Comparison of ENCODE assay signal across 15 mouse cellular contexts in genomic region chr3:105735285-105735684, GRCm38 (mm10).
"Had no signal": no experiment of that assay in that cellular context is flagged by ENCODE, and none has a peak within 500 bp of the region (broad histone marks: within the 10 kb centered on the region; RNA-seq: fewer than 3 reads in every experiment).

No protein-coding gene starts in this region.

- H3K27ac ChIP-seq: liver, embryonic 12.5 days; liver, embryonic 14.5 days; midbrain, embryonic 10.5 days; midbrain, embryonic 13.5 days; midbrain, embryonic 15.5 days; neural tube, embryonic 12.5 days; stomach, embryonic 15.5 days; stomach, postnatal 0 days had no signal

- H3K4me2 ChIP-seq: liver, embryonic 12.5 days; lung, embryonic 14.5 days; midbrain, embryonic 13.5 days; midbrain, embryonic 15.5 days; neural tube, embryonic 12.5 days; stomach, embryonic 15.5 days had no signal

- H3K4me1 ChIP-seq: liver, embryonic 12.5 days; midbrain, embryonic 10.5 days; midbrain, embryonic 13.5 days; midbrain, embryonic 15.5 days; neural tube, embryonic 12.5 days; stomach, embryonic 15.5 days had no signal

- H3K27me3 ChIP-seq: liver, embryonic 12.5 days; midbrain, embryonic 13.5 days; midbrain, embryonic 15.5 days; neural tube, embryonic 12.5 days; stomach, embryonic 15.5 days had no signal

- DNase-seq: lung, adult 18-20 months; lung, embryonic 14.5 days; lung, postnatal 4 days; right cerebral cortex, postnatal 14 days; thymus, adult 2 months; thymus, postnatal 25 days; thymus, postnatal 4 days had no signal

- H3K9ac ChIP-seq: liver, embryonic 12.5 days; liver, embryonic 14.5 days; lung, embryonic 14.5 days; midbrain, embryonic 13.5 days; midbrain, embryonic 15.5 days; neural tube, embryonic 12.5 days; stomach, embryonic 15.5 days had no signal

- ATAC-seq: liver, embryonic 12.5 days; midbrain, embryonic 13.5 days; midbrain, embryonic 15.5 days had no signal

- H3K9me3 ChIP-seq: liver, embryonic 12.5 days; midbrain, embryonic 10.5 days; midbrain, embryonic 13.5 days; midbrain, embryonic 15.5 days; neural tube, embryonic 12.5 days; stomach, embryonic 15.5 days had no signal

- H3K4me3 ChIP-seq: liver, embryonic 12.5 days; midbrain, embryonic 10.5 days; midbrain, embryonic 13.5 days; midbrain, embryonic 15.5 days; neural tube, embryonic 12.5 days; stomach, embryonic 15.5 days had no signal
